Mouse (Mus musculus): ENCODE results near the gene Gna12.
A peak's percentile ranks its signal among the peaks of the same experiment; 100 is the strongest.

The Gna12 gene

DNA sequence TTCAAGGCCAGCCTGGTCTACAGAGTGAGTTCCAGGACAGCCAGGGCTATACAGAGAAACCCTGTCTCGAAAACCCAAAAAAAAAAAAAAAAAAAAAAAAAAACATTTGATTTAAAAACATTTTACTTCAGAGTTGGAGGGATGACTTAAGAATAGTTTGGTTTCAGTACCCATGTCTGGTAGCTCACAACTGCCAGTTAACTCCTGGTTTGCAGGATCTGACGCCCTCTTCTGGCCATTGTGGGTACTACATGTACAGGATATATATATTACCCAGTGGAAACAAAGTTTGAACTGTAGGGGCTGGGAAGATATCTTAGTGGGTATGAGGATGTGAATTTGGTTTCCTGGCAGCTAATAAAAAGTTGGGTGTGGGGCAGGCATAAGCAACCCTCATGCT, 79.3 kb downstream of the Gna12 start:
- no peak for DNase-seq

DNA sequence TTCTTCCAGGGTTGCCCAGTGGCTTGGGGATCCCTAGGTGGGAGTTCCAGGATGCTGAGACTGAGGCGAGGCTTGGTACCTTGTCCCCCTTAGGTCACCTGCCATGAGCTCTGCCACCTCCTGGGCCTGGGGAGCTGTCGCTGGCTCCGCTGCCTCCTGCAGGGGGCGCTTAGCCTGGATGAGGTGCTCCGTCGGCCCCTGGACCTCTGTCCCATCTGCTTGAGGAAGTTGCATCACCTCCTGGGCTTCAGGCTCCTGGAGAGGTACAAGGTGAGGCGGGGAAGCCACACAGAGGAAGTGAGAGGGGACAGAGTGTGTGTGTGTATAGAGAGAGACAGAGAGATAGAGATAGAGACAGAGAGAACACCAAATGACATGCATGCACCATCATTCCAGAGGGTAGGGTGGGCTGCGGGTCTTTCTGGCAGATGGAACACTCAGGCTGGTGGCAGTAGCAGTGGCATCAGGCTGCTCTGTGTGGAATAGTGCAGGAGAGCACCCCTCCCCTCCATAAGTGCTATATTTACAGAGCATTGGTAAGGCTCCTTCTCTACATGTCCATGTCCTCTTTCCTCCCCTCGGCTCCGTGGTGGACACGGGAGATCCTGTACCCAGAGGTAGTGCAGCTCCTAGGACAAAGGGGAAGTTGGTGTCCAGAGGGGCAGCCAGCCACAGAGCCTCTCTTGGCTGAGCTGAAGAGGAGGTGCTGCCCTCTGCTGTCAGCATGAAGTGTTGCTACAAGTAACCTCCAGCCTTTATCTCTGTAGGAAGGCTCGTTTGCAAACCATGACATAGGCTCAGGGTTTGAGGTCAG, 81.0 kb downstream of the Gna12 start:
- DNase-seq: peak; percentile 68

DNA sequence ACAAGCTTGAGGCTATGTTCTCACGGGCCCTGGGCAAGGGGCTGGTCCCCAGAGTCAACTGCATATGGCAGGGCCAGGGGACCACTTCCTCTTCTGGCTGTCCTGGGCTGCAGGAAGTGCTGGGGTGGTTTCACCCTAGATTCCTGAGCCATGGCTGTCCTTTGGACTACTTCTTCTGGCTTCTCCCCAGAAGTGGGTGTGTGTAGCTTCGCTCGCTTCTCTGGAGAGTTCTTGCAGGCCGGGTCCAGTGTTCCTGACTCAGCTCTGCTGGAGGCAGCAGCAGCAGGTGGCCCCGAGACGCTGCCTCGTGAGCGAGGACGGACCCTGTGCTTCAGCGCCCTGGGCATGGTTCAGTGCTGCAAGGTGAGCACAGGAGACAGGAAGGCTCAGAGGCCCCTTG, 81.8 kb downstream of the Gna12 start:
- DNase-seq: no peak

DNA sequence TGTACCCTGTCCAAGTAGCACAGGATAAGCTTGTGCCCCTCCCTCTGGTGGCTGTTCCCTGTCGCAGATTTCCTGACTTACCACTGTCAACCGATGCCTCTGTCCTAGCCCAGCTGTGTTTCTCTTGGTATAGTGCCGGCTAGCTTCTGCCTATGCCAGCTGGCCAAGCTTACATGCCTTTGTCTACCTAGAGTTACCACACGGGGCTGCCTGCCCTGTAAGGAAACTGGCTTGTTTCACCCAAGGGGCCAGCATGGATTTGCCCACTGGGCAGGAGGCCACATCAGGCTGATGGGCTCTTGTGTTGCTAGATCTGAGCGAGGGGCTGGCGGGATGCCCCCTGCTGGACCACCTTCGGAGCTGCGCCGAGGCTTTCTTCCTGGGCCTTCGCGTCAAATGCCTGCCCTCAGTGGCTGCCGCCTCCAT, 86.5 kb downstream of the Gna12 start:
- no peak for DNase-seq

DNA sequence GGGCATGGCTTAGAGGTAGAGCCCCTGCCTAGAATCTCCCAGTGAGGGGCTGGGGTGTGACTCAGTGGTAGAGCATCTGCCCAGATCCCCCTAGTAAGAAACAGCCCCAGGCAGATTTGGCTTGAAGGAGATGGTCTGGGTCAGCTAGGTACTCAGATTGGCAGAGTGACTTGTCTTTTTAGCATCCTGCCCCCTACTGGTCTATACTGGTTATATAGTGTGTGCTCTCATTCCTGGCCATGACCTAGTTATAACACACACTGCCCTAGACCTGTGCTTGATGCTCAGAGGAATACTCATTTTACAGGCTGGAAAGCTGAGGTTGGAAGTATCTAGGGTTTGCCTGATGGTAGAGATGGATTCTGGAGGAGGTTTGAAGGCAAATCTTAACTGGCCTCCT, 88.4 kb downstream of the Gna12 start:
- DNase-seq: no peak

DNA sequence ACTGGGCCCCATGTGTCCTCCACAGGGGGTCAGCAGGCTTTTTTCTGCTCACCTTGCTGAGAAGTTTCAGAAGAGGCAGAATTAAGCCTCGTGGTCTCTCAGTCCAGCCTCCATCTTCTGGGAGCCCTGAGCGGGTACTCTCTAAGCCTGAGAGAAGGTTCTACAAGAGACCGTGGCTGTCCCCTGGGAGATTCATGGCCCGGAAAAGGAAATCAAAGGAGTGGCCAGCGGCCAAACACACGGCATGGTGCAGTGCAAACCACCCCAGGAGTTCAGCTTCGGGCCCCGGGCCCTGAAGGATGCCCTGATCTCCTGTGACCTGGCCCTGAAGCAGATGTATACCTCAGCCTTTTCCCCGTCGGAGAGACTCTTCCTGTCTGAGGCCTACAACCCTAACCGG, 89.2 kb downstream of the Gna12 start:
- DNase-seq: no peak

DNA sequence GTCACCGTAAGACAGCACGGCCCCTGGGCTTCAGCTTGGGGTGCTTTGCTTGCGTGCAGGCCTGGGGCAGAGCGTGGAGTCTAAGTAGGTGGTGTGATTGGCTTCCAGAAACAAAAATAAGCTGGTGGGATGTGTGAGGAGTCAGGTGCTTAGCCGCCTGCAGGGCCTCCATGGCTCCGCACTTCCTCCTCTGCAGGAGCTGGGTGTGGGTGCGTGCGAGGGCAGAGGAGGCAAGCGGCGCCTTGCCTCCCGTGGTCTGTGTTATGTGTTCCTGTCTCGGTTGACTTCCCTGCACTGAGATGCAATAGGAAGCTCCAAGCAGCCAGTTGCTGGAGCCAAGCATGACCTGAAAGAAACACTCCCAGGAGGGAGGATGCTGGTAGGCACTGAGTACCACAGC, 90.4 kb downstream of the Gna12 start:
- no peak for DNase-seq

DNA sequence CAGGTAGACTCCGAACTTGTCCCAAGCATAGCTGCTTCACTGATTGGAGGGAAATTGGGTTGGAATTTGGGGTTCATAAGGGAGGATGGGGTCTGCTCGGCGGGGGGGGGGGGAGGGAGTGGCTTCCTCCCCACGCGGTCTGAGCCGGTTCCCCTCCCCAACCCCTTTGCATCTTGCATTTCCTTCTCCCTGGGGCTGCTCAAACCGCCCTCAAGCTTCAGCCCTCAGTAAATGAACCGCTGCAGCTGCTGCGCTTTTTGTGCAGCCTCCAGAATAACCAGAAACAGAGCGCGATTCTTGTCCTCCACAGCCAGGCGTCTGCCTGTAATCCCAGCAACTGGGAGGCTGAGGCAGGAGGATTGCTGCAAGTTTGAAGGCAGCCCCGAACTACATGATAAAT, 94.1 kb downstream of the Gna12 start:
- no peak for DNase-seq

DNA sequence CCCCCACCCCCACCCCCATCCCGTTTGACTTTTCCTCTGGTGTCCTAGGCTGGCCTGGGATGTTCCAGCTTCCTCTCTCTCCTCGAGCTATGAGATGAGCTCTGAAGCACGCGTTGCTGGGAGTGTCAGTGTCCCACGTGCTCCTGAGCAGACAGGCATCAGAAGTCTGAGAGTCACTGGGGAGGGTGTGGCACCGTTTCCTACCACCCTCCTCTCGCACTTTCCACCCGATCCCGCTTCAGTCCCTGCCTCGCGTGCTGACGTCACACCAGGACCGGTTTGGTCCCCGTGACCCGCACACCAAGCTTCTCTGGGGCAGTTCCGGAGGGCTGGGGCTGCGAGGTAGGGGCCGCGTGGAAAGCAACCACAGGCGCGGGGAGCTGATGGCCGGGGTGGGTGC, 94.9 kb downstream of the Gna12 start:
- no peak for DNase-seq

DNA sequence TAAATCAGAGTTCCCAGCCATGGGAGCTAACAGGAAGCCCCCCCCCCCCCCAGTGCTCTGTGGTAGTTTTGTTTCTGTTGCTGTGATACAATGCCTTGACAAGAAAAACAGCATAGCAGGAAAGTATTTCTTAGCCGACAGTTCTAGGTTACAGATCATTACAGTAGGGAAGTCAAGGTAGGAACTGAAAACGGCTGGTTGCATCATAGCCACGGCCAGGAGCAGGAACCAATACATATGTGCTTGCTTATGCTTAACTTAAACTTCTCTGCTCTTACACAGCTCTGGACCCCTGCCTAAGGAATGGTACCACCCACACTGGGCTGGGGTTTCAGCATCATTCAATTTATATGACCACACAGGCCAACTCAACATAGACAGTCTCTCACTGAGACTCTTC, 96.9 kb downstream of the Gna12 start:
- DNase-seq: no peak

DNA sequence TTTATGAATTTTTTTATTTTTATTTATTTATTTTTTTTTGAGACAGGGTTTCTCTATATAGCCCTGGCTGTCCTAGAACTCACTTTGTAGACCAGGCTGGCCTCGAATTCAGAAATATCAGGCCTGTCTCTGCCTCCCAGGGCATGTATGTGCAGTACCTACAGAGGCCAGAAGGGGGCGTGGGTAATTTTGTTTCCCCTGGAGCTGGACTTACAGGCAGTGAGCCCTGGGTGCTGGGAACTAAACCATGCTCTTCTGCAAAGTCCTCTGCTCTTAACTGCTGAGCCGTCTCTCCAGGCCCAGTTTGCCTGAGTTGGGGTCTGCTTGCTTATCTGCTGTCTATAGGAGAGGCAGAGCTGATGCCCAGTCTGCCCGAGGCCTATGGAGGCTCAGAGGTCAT, 98.0 kb downstream of the Gna12 start:
- DNase-seq: no peak

DNA sequence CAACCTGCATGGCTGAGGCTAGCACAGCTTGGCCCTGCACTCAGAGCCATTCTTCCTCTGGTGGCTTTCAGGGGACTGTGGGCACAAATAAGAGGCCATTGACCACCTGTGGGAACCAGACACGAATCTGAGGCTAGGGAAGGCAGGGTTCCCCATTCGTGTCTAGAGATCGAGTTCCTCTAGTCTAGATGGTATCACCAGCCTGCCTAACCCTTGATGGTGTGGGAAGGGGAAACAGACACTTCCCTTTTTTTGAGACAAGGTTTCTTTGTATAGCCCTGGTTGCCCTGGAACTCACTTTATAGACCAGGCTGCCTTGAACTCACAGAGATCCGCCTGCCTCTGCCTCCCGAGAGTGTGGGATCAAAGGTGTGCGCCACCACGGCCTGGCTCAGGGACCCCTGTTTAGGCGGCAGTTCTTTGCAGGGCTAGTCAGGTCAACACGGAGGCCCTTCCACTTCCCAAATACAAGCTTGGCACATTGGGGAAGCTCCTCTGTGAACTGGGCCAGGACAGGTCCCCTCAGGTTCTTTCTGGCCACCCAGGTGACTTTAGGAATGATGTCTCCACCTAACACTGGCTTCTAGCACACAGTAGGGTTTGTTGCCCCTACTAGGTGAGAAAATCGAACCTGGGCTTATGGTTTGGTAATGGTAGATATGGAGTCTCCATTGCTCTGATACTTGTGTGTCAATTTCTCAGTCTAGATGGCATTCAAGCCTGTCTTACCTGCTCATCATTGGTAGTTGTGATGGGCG, 99.0 kb downstream of the Gna12 start:
- no peak for DNase-seq

DNA sequence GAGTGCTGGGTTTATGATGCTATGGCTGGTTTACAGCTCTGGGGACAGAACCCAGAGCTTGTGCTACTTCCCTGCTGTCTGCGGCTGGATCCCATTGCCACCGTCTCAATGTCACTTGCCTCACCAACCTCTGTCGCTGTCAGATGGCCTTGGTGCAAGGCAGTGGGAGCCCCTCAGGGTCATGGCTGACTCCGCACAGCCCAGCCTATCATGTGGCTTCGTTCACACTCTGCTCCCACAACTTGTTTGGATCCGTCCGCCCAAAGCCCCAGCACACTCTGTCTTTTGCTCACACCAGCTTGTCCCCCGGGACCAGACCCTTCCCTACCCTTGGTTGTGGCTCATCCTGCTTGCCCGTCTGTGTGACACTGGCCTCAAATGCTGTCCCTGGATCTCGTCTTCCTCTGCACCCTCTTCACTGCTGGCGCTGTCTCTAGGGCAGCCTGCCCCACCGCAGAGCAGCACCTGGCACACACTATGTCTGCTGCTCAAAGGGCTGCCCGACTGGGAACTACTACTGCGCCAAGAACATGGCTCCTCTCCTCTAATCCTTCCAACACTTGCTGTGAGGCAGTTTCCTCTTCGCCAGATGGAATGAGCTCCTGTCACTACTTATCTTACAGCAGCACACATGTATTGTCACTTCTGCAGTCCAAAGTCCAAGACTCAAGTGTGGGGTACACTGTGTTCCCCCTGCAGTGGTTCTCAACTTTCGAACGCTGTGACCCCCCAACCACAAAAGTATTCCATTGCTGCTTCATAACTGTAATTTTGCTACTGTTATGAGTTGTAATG, 103.1 kb downstream of the Gna12 start:
- no peak for DNase-seq

DNA sequence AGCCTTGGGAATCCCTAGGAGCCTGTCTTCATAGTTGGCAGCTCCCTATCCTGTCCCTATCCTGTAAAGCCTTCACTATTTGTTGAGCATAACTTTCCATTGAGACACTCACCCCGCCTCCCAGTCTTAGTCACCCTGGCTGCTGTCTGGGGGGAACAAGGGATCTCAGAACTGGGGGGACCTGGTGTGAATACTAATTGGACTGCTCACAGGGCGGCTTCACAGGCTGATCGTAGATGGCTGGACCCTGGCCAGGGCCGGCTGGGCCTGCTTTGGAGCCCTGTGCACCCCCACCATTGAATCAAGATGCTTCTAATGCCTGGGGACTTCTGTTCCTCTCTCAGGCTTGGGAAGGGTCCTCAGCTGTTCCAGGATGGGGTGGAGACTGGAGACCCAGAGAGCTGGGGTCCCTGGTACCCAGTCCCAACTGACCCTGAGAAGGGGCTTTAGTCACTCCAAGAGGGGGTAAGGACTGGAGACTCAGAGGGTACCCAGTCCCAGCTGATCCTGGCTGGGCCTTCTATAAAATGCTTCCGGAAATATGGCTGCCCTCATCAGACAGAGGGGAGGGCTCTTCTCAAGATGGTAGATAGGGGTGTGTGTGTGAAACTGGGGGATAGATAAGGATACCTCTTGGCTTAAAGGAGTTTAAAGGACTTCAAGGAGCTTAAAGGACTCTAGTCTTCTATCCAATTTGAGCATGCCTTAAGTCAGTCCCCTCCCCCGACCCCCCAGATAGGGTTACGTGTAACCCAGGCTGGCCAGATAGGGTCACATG, 104.0 kb downstream of the Gna12 start:
- DNase-seq: peak; percentile 32

DNA sequence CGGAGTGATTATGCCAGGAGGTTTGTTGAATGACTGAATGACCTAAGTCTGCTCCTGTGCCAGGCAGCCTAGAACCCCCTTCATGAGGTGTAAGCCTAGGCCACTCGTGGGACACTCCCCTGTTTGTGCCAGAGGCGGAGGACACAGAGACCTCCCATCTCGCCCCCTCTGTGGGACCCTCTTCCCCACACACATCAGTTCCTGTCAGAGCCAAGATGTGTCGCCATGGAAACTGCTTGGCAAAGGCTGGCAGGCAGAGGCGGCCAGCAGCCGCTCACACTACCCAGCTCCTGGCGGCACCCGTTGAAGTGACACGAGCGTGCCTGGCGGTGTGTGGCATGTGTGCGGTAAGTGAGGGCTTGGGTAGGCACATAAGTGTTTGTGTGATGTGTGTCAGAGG, 106.4 kb downstream of the Gna12 start, which contains the start of gene Amz1:
TSS of gene Amz1 (plus strand) at position 306 of the 400 bp plus-strand sequence.
- DNase-seq: no peak

DNA sequence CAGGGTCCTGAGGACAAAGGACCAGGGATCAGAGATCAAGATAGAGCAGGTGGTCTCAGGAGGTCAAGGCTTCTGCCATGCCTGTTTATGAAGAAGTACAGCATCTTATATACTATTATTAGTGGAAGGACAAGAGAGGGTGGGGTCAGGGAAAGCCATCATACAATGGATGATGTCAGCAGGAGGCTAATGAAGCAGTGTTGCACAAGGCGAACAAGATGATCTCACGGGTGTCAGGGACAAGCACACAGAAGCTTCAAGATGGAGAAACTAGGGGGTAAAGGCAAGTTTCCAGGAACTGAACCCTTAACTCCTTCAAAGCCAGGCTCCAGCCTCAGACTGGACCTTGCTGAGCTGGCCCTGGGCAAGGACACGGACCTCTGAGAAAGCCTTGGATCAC, 108.1 kb downstream of the Gna12 start:
- DNase-seq: no peak

DNA sequence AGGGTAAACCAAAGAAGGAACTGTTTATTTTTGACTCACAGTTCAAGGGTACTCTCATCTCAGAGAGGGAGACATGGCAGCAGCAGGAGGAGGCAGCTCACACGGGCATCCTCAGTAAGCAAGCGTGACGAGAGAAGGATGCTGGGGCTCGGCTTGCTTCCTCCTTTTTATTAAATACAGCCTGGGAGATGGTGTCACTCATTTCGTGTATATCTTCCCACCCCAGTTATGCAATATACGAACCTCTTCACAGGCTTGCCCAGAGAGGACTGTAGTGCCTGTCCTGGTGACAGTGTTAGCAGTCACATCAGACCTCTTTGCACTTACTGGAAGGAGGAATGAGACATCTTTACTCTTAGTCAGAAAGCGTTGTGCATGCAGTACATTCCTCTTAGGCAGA, 109.5 kb downstream of the Gna12 start:
- no peak for DNase-seq

DNA sequence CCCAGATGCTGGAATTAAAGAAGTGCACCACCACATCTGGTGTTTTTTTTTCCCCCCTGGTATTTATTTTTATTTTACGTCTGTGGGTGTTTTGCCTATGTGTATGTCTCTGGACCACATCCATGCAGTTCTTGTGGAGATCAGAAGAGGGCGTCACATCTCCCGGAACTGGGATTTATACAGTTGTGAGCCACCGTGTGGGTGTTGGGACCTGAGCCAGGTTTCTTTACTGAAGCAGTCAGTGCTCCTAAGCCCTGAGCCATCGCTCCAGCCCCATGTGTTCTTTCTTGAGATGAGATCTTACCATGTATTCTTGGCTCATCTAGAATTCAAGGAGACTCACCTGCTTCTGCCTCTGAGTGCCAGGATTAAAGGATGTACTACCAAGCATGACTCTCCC, 119.2 kb downstream of the Gna12 start:
- no peak for DNase-seq

DNA sequence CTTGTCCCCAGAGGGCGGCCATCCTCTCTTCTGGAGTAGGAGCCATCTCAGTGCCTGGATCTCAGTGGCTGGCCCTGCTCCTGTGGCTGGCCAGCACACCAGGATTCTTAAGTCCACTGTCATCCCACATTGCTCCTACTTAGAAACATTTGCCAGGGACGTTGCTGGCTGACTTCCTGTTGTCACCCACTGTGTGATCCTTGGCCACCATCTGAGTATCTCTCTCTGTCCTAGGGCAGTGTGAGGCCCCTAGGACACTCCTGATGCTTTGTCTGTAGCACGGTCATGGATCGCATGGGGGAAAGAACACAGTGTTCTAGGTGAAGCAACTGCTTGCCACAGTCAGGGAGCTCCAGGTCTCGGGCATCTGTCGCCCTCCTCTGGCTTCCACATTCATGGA, 119.9 kb downstream of the Gna12 start:
- DNase-seq: no peak
